Mouse (Mus musculus): Measurements from ENCODE around the gene Aktip. TPM values are rescaled to one million over a fixed set of nuclear protein-coding genes. Genes with fewer than 3 reads are reported as not detected.

The Aktip gene
- polyA plus RNA-seq, 1 experiment, result 48.4 TPM

DNA sequence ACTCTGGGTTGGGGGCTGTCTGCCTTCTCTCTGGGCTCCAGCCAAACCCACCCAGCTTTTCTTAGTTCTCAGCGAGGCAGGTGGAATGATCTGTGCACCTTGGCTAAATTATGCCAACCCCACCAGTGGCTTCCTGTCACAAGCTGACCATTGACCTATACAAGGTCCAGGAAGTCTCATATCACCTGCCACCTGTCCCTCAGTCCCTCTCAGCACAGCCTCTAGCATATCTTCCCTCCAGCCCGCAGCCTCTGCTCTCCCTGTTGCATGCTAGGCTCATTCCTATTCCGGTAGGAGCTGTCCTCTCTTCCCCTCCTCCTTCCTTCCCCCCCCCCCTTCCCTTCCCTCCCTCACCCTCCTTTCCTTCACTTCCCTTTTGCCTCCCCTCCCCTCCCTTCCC, 50.5 kb downstream of the Aktip start:
- H3K27ac ChIP-seq (ENCODE audit: control insufficient read depth, insufficient read depth, low read depth, low read length), result no peak overlapping the region
- TF ChIP-seq CTCF (IDR thresholded peaks at IDR 0.05; ENCODE audit: control insufficient read depth, insufficient read depth, insufficient replicate concordance, low read depth, low read length), result no peak
- TF ChIP-seq POLR2A (IDR thresholded peaks at IDR 0.05; ENCODE audit: control insufficient read depth, low read depth, low read length), result no peak
- peaks cover 9% of the 10 kb centered on the region for H3K4me1 ChIP-seq (ENCODE audit: control insufficient read depth, insufficient read depth, low read length)
- no peaks in the 10 kb centered on the region for H3K27me3 ChIP-seq (ENCODE audit: control insufficient read depth, insufficient read depth, low read length)
- no peak overlapping the region for H3K4me3 ChIP-seq (ENCODE audit: control insufficient read depth, low read depth, low read length)
- no peaks in the 10 kb centered on the region for H3K36me3 ChIP-seq (ENCODE audit: control insufficient read depth, insufficient read depth, low read length)

DNA sequence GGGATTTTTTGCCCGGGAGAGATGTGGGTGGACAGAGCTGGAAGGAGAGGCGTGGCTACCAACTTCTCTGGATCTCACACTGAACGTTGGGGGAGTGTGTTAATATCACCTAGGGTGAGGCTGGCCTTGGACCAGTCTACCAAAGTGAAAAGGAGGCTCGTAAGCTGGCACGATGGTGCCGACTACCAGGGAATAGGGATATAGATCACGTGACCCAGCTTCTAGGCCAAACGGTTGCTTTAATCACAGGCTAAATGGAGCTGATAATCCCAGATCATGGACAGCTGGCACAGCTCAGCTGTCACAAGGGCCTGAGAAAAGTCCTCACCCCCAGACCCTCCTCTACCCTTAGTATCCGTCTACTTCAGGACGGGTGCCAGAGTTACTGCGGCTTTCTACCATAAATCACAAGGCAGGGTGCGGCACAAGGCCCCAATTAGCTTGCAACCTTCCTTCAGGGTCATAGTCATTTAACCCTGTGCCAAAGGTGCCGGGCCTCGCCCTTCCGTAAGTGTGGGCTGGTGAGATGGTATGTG, 51.1 kb downstream of the Aktip start:
- no peak overlapping the region for H3K27ac ChIP-seq (ENCODE audit: control insufficient read depth, insufficient read depth, low read depth, low read length)
- no peaks in the 10 kb centered on the region for H3K36me3 ChIP-seq (ENCODE audit: control insufficient read depth, insufficient read depth, low read length)
- H3K4me3 ChIP-seq (ENCODE audit: control insufficient read depth, low read depth, low read length), result peak overlapping the region; percentile 54
- TF ChIP-seq POLR2A (IDR thresholded peaks at IDR 0.05; ENCODE audit: control insufficient read depth, low read depth, low read length) (no peak), CTCF (IDR thresholded peaks at IDR 0.05; ENCODE audit: control insufficient read depth, insufficient read depth, insufficient replicate concordance, low read depth, low read length) (no peak)
- no peaks in the 10 kb centered on the region for H3K27me3 ChIP-seq (ENCODE audit: control insufficient read depth, insufficient read depth, low read length)
- peaks cover 8% of the 10 kb centered on the region for H3K4me1 ChIP-seq (ENCODE audit: control insufficient read depth, insufficient read depth, low read length)

GRCm38 (mm10) chr8:91147715-91148114, 52.1 kb downstream of the Aktip start:
- Histone ChIP-seq H3K36me3 (ENCODE audit: control insufficient read depth, insufficient read depth, low read length) (no peaks in the 10 kb centered on the region), H3K4me1 (ENCODE audit: control insufficient read depth, insufficient read depth, low read length) (peaks cover 8% of the 10 kb centered on the region), H3K4me3 (ENCODE audit: control insufficient read depth, low read depth, low read length) (no peak overlapping the region), H3K27me3 (ENCODE audit: control insufficient read depth, insufficient read depth, low read length) (no peaks in the 10 kb centered on the region), H3K27ac (ENCODE audit: control insufficient read depth, insufficient read depth, low read depth, low read length) (no peak overlapping the region)
- TF ChIP-seq CTCF (IDR thresholded peaks at IDR 0.05; ENCODE audit: control insufficient read depth, insufficient read depth, insufficient replicate concordance, low read depth, low read length), result no peak
- TF ChIP-seq POLR2A (IDR thresholded peaks at IDR 0.05; ENCODE audit: control insufficient read depth, low read depth, low read length), result no peak

- no peaks in the 10 kb centered on the region for H3K36me3 ChIP-seq (ENCODE audit: control insufficient read depth, insufficient read depth, low read length)
- no peaks in the 10 kb centered on the region for H3K27me3 ChIP-seq (ENCODE audit: control insufficient read depth, insufficient read depth, low read length)
- TF ChIP-seq CTCF (IDR thresholded peaks at IDR 0.05; ENCODE audit: control insufficient read depth, insufficient read depth, insufficient replicate concordance, low read depth, low read length) (no peak), POLR2A (IDR thresholded peaks at IDR 0.05; ENCODE audit: control insufficient read depth, low read depth, low read length) (no peak)
- H3K4me3 ChIP-seq (ENCODE audit: control insufficient read depth, low read depth, low read length), result no peak overlapping the region
- no peaks in the 10 kb centered on the region; the same call in 1 of the 2 replicates for H3K4me1 ChIP-seq (ENCODE audit: control insufficient read depth, insufficient read depth, low read length)
- no peak overlapping the region for H3K27ac ChIP-seq (ENCODE audit: control insufficient read depth, insufficient read depth, low read depth, low read length)
Measured at GRCm38 (mm10) chr8:91140828-91141227, 58.9 kb downstream of the Aktip start.

- TF ChIP-seq CTCF (IDR thresholded peaks at IDR 0.05; ENCODE audit: control insufficient read depth, insufficient read depth, insufficient replicate concordance, low read depth, low read length) (no peak), POLR2A (IDR thresholded peaks at IDR 0.05; ENCODE audit: control insufficient read depth, low read depth, low read length) (no peak)
- Histone ChIP-seq H3K36me3 (ENCODE audit: control insufficient read depth, insufficient read depth, low read length) (no peaks in the 10 kb centered on the region), H3K4me3 (ENCODE audit: control insufficient read depth, low read depth, low read length) (no peak overlapping the region), H3K27me3 (ENCODE audit: control insufficient read depth, insufficient read depth, low read length) (no peaks in the 10 kb centered on the region), H3K4me1 (ENCODE audit: control insufficient read depth, insufficient read depth, low read length) (peaks cover 7% of the 10 kb centered on the region), H3K27ac (ENCODE audit: control insufficient read depth, insufficient read depth, low read depth, low read length) (no peak overlapping the region)
Measured at GRCm38 (mm10) chr8:91135308-91136181, 64.2 kb downstream of the Aktip start.

GRCm38 (mm10) chr8:91134659-91135058, 65.1 kb downstream of the Aktip start:
- Histone ChIP-seq H3K4me3 (ENCODE audit: control insufficient read depth, low read depth, low read length) (peak overlapping the region; percentile 25; the same call in 1 of the 2 replicates), H3K36me3 (ENCODE audit: control insufficient read depth, insufficient read depth, low read length) (no peaks in the 10 kb centered on the region), H3K27ac (ENCODE audit: control insufficient read depth, insufficient read depth, low read depth, low read length) (no peak overlapping the region), H3K27me3 (ENCODE audit: control insufficient read depth, insufficient read depth, low read length) (no peaks in the 10 kb centered on the region), H3K4me1 (ENCODE audit: control insufficient read depth, insufficient read depth, low read length) (peaks cover 7% of the 10 kb centered on the region)
- no peak for TF ChIP-seq POLR2A (IDR thresholded peaks at IDR 0.05; ENCODE audit: control insufficient read depth, low read depth, low read length)
- no peak for TF ChIP-seq CTCF (IDR thresholded peaks at IDR 0.05; ENCODE audit: control insufficient read depth, insufficient read depth, insufficient replicate concordance, low read depth, low read length)

- TF ChIP-seq POLR2A (IDR thresholded peaks at IDR 0.05; ENCODE audit: control insufficient read depth, low read depth, low read length) (no peak; the same call in 1 of the 2 replicates), CTCF (IDR thresholded peaks at IDR 0.05; ENCODE audit: control insufficient read depth, insufficient read depth, insufficient replicate concordance, low read depth, low read length) (no peak)
- Histone ChIP-seq H3K4me1 (ENCODE audit: control insufficient read depth, insufficient read depth, low read length) (peaks cover 7% of the 10 kb centered on the region), H3K27ac (ENCODE audit: control insufficient read depth, insufficient read depth, low read depth, low read length) (peak overlapping the region; percentile 51)
Measured at GRCm38 (mm10) chr8:91134070-91134475, 65.7 kb downstream of the Aktip start.

More at GRCm38 (mm10) chr8:91134070-91134475, 65.7 kb downstream of the Aktip start:
- Histone ChIP-seq H3K36me3 (ENCODE audit: control insufficient read depth, insufficient read depth, low read length) (peaks cover 2% of the 10 kb centered on the region; the same call in 1 of the 2 replicates), H3K27me3 (ENCODE audit: control insufficient read depth, insufficient read depth, low read length) (no peaks in the 10 kb centered on the region), H3K4me3 (ENCODE audit: control insufficient read depth, low read depth, low read length) (peak overlapping the region; percentile 94)
